ENCODE assay signal across 18 mouse cellular contexts in genomic region chr13:95185891-95186740, GRCm38 (mm10).
DNase-seq lines count a peak whose midpoint lies in the region; ATAC-seq and TF ChIP-seq lines count a peak whose summit lies in the region.
"Had no signal": no experiment of that assay in that cellular context is flagged by ENCODE, and none has a peak within 500 bp of the region (broad histone marks: within the 10 kb centered on the region; RNA-seq: fewer than 3 reads in every experiment).

No protein-coding gene starts in this region.

- no peak for TF ChIP-seq CTCF in kidney, postnatal 0 days (IDR thresholded peaks at IDR 0.05; ENCODE audit: low read depth)

- no peaks in the 10 kb centered on the region for H3K27me3 ChIP-seq in forebrain, embryonic 11.5 days (ENCODE audit: control insufficient read depth, insufficient read depth, low read length)
- no peaks in the 10 kb centered on the region for H3K27me3 ChIP-seq in forebrain, embryonic 10.5 days (ENCODE audit: poor library complexity, severe bottlenecking)
- no peaks in the 10 kb centered on the region for H3K27me3 ChIP-seq in kidney, postnatal 0 days (ENCODE audit: insufficient read depth, low read length)
- no peaks in the 10 kb centered on the region for H3K27me3 ChIP-seq in midbrain, embryonic 11.5 days (ENCODE audit: control insufficient read depth, insufficient read depth, low read length)
- H3K27me3 ChIP-seq in midbrain, embryonic 15.5 days (replicated peaks) = no peaks in the 10 kb centered on the region
- H3K27me3 ChIP-seq: heart, embryonic 12.5 days; hindbrain, embryonic 13.5 days; midbrain, embryonic 13.5 days; neural tube, embryonic 13.5 days had no signal

- whole genome bisulfite sequencing in forebrain, embryonic 11.5 days = 44% methylated on average over 10 of the region's 10 CpGs
- WGBS in forebrain, embryonic 10.5 days = 64% methylated on average over 10 of the region's 10 CpGs
- 32% methylated on average over 10 of the region's 10 CpGs for WGBS in kidney, postnatal 0 days
- WGBS in midbrain, embryonic 11.5 days = 54% methylated on average over 10 of the region's 10 CpGs
- WGBS in midbrain, embryonic 15.5 days = 40% methylated on average over 10 of the region's 10 CpGs

- H3K4me2 ChIP-seq in forebrain, embryonic 11.5 days (ENCODE audit: low read depth, low read length, severe bottlenecking) = no peak overlapping the region
- H3K4me2 ChIP-seq in kidney, postnatal 0 days (ENCODE audit: low read length) = no peak overlapping the region
- no peak overlapping the region for H3K4me2 ChIP-seq in midbrain, embryonic 11.5 days
- no peak overlapping the region for H3K4me2 ChIP-seq in midbrain, embryonic 15.5 days
- H3K4me2 ChIP-seq: heart, embryonic 12.5 days; hindbrain, embryonic 13.5 days; liver, embryonic 11.5 days; midbrain, embryonic 13.5 days; neural tube, embryonic 13.5 days had no signal

- H3K9me3 ChIP-seq in forebrain, embryonic 11.5 days (ENCODE audit: control insufficient read depth, low read length) = no peaks in the 10 kb centered on the region
- no peaks in the 10 kb centered on the region for H3K9me3 ChIP-seq in forebrain, embryonic 10.5 days
- H3K9me3 ChIP-seq in kidney, postnatal 0 days (replicated peaks; ENCODE audit: low read length) = no peaks in the 10 kb centered on the region
- no peaks in the 10 kb centered on the region for H3K9me3 ChIP-seq in midbrain, embryonic 11.5 days (ENCODE audit: control insufficient read depth, low read length)
- H3K9me3 ChIP-seq in midbrain, embryonic 15.5 days = no peaks in the 10 kb centered on the region
- H3K9me3 ChIP-seq: heart, embryonic 12.5 days; hindbrain, embryonic 13.5 days; midbrain, embryonic 13.5 days; neural tube, embryonic 13.5 days had no signal

- ATAC-seq in forebrain, embryonic 11.5 days (replicated peaks; ENCODE audit: low FRiP score) = 0 out of 2 replicates have a peak, but pooled peaks have one; percentile 36
- no peak; the same call in 1 of the 2 replicates for ATAC-seq in kidney, postnatal 0 days (replicated peaks; ENCODE audit: low FRiP score, low read depth)
- no peak for ATAC-seq in midbrain, embryonic 11.5 days (ENCODE audit: low FRiP score)
- no peak for ATAC-seq in midbrain, embryonic 15.5 days (replicated peaks)
- ATAC-seq: inflammation-experienced regulatory T-cells, adult 6 months; midbrain, embryonic 13.5 days had no signal

- H3K4me3 ChIP-seq in forebrain, embryonic 11.5 days (ENCODE audit: low read depth, low read length) = no peak overlapping the region
- H3K4me3 ChIP-seq in forebrain, embryonic 10.5 days = no peak overlapping the region
- H3K4me3 ChIP-seq in kidney, postnatal 0 days (replicated peaks; ENCODE audit: low read depth, low read length) = no peak overlapping the region
- H3K4me3 ChIP-seq in midbrain, embryonic 11.5 days (ENCODE audit: low read depth, low read length) = no peak overlapping the region
- no peak overlapping the region for H3K4me3 ChIP-seq in midbrain, embryonic 15.5 days
- H3K4me3 ChIP-seq: heart, embryonic 12.5 days; hindbrain, embryonic 13.5 days; midbrain, embryonic 13.5 days; neural tube, embryonic 13.5 days had no signal

- H3K9ac ChIP-seq in forebrain, embryonic 11.5 days (ENCODE audit: low read length) = no peak overlapping the region
- H3K9ac ChIP-seq in kidney, postnatal 0 days (ENCODE audit: low read depth, low read length) = no peak overlapping the region
- H3K9ac ChIP-seq in midbrain, embryonic 11.5 days (ENCODE audit: low read length) = no peak overlapping the region
- no peak overlapping the region for H3K9ac ChIP-seq in midbrain, embryonic 15.5 days
- H3K9ac ChIP-seq: heart, embryonic 12.5 days; hindbrain, embryonic 13.5 days; midbrain, embryonic 13.5 days; neural tube, embryonic 13.5 days had no signal

- H3K4me1 ChIP-seq in forebrain, embryonic 11.5 days (replicated peaks; ENCODE audit: control insufficient read depth, insufficient read depth, low read length) = no peaks in the 10 kb centered on the region; the same call in 1 of the 2 replicates
- peaks cover 17% of the 10 kb centered on the region for H3K4me1 ChIP-seq in forebrain, embryonic 10.5 days
- no peaks in the 10 kb centered on the region for H3K4me1 ChIP-seq in kidney, postnatal 0 days (replicated peaks; ENCODE audit: insufficient read depth, low read length)
- peaks cover 4% of the 10 kb centered on the region; the same call in 1 of the 2 replicates for H3K4me1 ChIP-seq in midbrain, embryonic 11.5 days (ENCODE audit: control insufficient read depth, insufficient read depth, low read length)
- peaks cover 10% of the 10 kb centered on the region; the same call in 1 of the 2 replicates for H3K4me1 ChIP-seq in midbrain, embryonic 15.5 days
- H3K4me1 ChIP-seq: heart, embryonic 12.5 days had no signal

- no peak overlapping the region for H3K27ac ChIP-seq in forebrain, embryonic 11.5 days (ENCODE audit: low read depth, low read length)
- no peak overlapping the region for H3K27ac ChIP-seq in forebrain, embryonic 10.5 days
- peak overlapping the region; percentile 65; the same call in 1 of the 2 replicates for H3K27ac ChIP-seq in kidney, postnatal 0 days
- H3K27ac ChIP-seq in midbrain, embryonic 11.5 days (ENCODE audit: low read depth, low read length) = no peak overlapping the region
- H3K27ac ChIP-seq in midbrain, embryonic 15.5 days = no peak overlapping the region
- H3K27ac ChIP-seq: hindbrain, embryonic 13.5 days; midbrain, embryonic 13.5 days; neural tube, embryonic 13.5 days had no signal

- no peak for DNase-seq in forebrain, embryonic 11.5 days (ENCODE audit: low spot score)
- DNase-seq in forebrain, embryonic 10.5 days (ENCODE audit: extremely low spot score, low spot score) = no peak
- DNase-seq in kidney, postnatal 0 days (ENCODE audit: low spot score) = peak; percentile 8
- no peak for DNase-seq in kidney, postnatal 14 days
- DNase-seq in midbrain, embryonic 11.5 days (ENCODE audit: low spot score, missing footprints) = peak; percentile 17
- no peak for DNase-seq in layer of hippocampus, adult 8-10 months (ENCODE audit: low spot score in 2 of 2)
- DNase-seq: cerebellum, adult 8-10 months; kidney, postnatal 25 days; left cerebral cortex, postnatal 4 days; lung, adult 18-20 months; right cerebral cortex, adult 18-20 months had no signal

- no peaks in the 10 kb centered on the region for H3K36me3 ChIP-seq in forebrain, embryonic 11.5 days (ENCODE audit: control insufficient read depth, insufficient read depth, low read length)
- H3K36me3 ChIP-seq in forebrain, embryonic 10.5 days (replicated peaks) = no peaks in the 10 kb centered on the region
- no peaks in the 10 kb centered on the region for H3K36me3 ChIP-seq in kidney, postnatal 0 days (ENCODE audit: insufficient read depth, low read length)
- H3K36me3 ChIP-seq in midbrain, embryonic 11.5 days (ENCODE audit: control insufficient read depth, insufficient read depth, low read length) = no peaks in the 10 kb centered on the region
- H3K36me3 ChIP-seq in midbrain, embryonic 15.5 days (replicated peaks) = no peaks in the 10 kb centered on the region
- H3K36me3 ChIP-seq: heart, embryonic 12.5 days; hindbrain, embryonic 13.5 days; midbrain, embryonic 13.5 days; neural tube, embryonic 13.5 days had no signal

Comparison
In these comparisons a context has a peak if more than half of its experiments do, and no peak if none do; other contexts are left out.
1. DNase-seq: peak in kidney, postnatal 0 days (single experiment) and midbrain, embryonic 11.5 days (single experiment); none in forebrain, embryonic 11.5 days (single experiment), forebrain, embryonic 10.5 days (single experiment), kidney, postnatal 14 days (single experiment) and layer of hippocampus, adult 8-10 months (0 of 2).